Comparison of ENCODE assay signal across 35 mouse cellular contexts in genomic region chr9:59457671-59458070, GRCm38 (mm10).
"Had no signal": no experiment of that assay in that cellular context is flagged by ENCODE, and none has a peak within 500 bp of the region (broad histone marks: within the 10 kb centered on the region; RNA-seq: fewer than 3 reads in every experiment).

No protein-coding gene starts in this region.

- H3K9me3 ChIP-seq: heart, embryonic 10.5 days; heart, embryonic 12.5 days; heart, embryonic 13.5 days; heart, embryonic 15.5 days; hindbrain, embryonic 10.5 days; hindbrain, embryonic 12.5 days; hindbrain, embryonic 13.5 days; hindbrain, embryonic 15.5 days; intestine, embryonic 15.5 days; kidney, embryonic 15.5 days had no signal

- H3K4me2 ChIP-seq: heart, embryonic 11.5 days; heart, embryonic 12.5 days; heart, embryonic 13.5 days; heart, embryonic 15.5 days; hindbrain, embryonic 12.5 days; hindbrain, embryonic 13.5 days; hindbrain, embryonic 14.5 days; hindbrain, embryonic 15.5 days; intestine, embryonic 15.5 days; kidney, embryonic 15.5 days had no signal

- H3K27ac ChIP-seq: heart, embryonic 10.5 days; heart, embryonic 13.5 days; heart, embryonic 15.5 days; hindbrain, embryonic 10.5 days; hindbrain, embryonic 12.5 days; hindbrain, embryonic 13.5 days; hindbrain, embryonic 14.5 days; hindbrain, embryonic 15.5 days; hindbrain, postnatal 0 days; intestine, embryonic 15.5 days; kidney, embryonic 15.5 days; kidney, postnatal 0 days; layer of hippocampus, adult 2 months had no signal

- H3K4me3 ChIP-seq: heart, embryonic 10.5 days; heart, embryonic 12.5 days; heart, embryonic 13.5 days; heart, embryonic 15.5 days; hindbrain, embryonic 10.5 days; hindbrain, embryonic 12.5 days; hindbrain, embryonic 13.5 days; hindbrain, embryonic 15.5 days; intestine, embryonic 15.5 days; kidney, embryonic 15.5 days; layer of hippocampus, adult 2 months had no signal

- H3K27me3 ChIP-seq: heart, embryonic 12.5 days; heart, embryonic 13.5 days; heart, embryonic 15.5 days; hindbrain, embryonic 12.5 days; hindbrain, embryonic 13.5 days; hindbrain, embryonic 15.5 days; intestine, embryonic 15.5 days; kidney, embryonic 15.5 days had no signal

- ATAC-seq: hindbrain, embryonic 16.5 days; hindbrain, postnatal 0 days; inflammation-experienced regulatory T-cells, adult 6 months; intestine, embryonic 15.5 days; intestine, embryonic 16.5 days; intestine, postnatal 0 days had no signal

- H3K4me1 ChIP-seq: intestine, embryonic 15.5 days had no signal

- H3K9ac ChIP-seq: heart, embryonic 12.5 days; heart, embryonic 13.5 days; heart, embryonic 15.5 days; hindbrain, embryonic 12.5 days; hindbrain, embryonic 13.5 days; hindbrain, embryonic 14.5 days; hindbrain, embryonic 15.5 days; intestine, embryonic 15.5 days; kidney, embryonic 15.5 days had no signal

- DNase-seq: heart, postnatal 10 days; heart, postnatal 14 days; heart, postnatal 36 days; heart, postnatal 4 days; kidney, adult 11 months; kidney, adult 18-20 months; kidney, adult 2 months; kidney, adult 8-10 months; kidney, adult 9 months; kidney, postnatal 10 days; kidney, postnatal 14 days; kidney, postnatal 25 days; kidney, postnatal 36 days; kidney, postnatal 4 days; layer of hippocampus, adult 9-11 months; layer of hippocampus, postnatal 36 days had no signal

- H3K36me3 ChIP-seq: heart, embryonic 12.5 days; heart, embryonic 15.5 days; hindbrain, embryonic 12.5 days; hindbrain, embryonic 13.5 days; hindbrain, embryonic 15.5 days; intestine, embryonic 15.5 days had no signal
